Mouse (Mus musculus): Measurements from ENCODE around the gene Faim. TPM values are rescaled to one million over a fixed set of nuclear protein-coding genes. Genes with fewer than 3 reads are reported as not detected.
A peak's percentile ranks its signal among the peaks of the same experiment; 100 is the strongest.

Gene Faim
- total and polyA plus RNA-seq, 3 experiments, result 30.7 to 53.6 TPM; not detected in 1

DNA sequence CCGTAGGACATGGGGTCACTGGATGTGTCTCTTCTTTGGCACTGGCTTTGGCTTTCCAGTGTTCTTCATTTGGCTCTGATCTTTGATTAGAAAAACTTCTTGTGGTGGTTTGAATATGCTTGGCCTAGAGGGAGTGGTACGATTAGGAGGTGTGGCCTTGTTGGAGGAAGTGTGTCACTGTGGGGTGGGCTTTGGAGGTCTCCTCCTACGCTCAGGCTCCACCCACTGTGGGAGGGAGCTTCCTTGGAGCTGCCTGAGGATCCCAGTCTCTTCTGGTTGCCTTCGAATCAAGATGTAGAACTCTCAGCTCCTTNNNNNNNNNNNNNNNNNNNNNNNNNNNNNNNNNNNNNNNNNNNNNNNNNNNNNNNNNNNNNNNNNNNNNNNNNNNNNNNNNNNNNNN, 35.6 kb downstream of the Faim start:
- TF ChIP-seq ZMIZ1 (IDR thresholded peaks at IDR 0.05; ENCODE audit: low read depth, low read length) (no peak), GABPA (IDR thresholded peaks at IDR 0.05; ENCODE audit: low read depth, low read length) (no peak), CTCF (IDR thresholded peaks at IDR 0.05 in 2 of 3, conservative IDR thresholded peaks at IDR 0.05 in 1 of 3; ENCODE audit: control insufficient read depth in 1 of 3, insufficient read depth in 1 of 3, low read depth in 2 of 3, low read length in 3 of 3, poor library complexity in 1 of 3, severe bottlenecking in 1 of 3) (no peak), POLR2AphosphoS2 (IDR thresholded peaks at IDR 0.05; ENCODE audit: low read length) (no peak), GATA1 (IDR thresholded peaks at IDR 0.05; ENCODE audit: low read depth, low read length) (no peak), RCOR1 (IDR thresholded peaks at IDR 0.05; ENCODE audit: low read depth, low read length) (no peak), POLR2AphosphoS5 (IDR thresholded peaks at IDR 0.05; ENCODE audit: borderline replicate concordance, low read depth, low read length) (no peak), JUND (IDR thresholded peaks at IDR 0.05; ENCODE audit: low read depth, low read length) (no peak), RAD21 (IDR thresholded peaks at IDR 0.05; ENCODE audit: low read depth, low read length) (no peak), ZKSCAN1 (IDR thresholded peaks at IDR 0.05; ENCODE audit: low read depth, low read length) (no peak), MAX (IDR thresholded peaks at IDR 0.05; ENCODE audit: low read length) (no peak), CHD2 (IDR thresholded peaks at IDR 0.05; ENCODE audit: low read length) (no peak), BHLHE40 (IDR thresholded peaks at IDR 0.05; ENCODE audit: borderline replicate concordance, low read depth, low read length) (no peak), E2F4 (IDR thresholded peaks at IDR 0.05; ENCODE audit: borderline replicate concordance, low read depth, low read length) (no peak), EP300 (IDR thresholded peaks at IDR 0.05; ENCODE audit: low read depth in 1 of 2, low read length in 2 of 2) (no peak), UBTF (IDR thresholded peaks at IDR 0.05; ENCODE audit: borderline replicate concordance, insufficient read depth, low read depth, low read length) (no peak), KAT2A (conservative IDR thresholded peaks at IDR 0.05; ENCODE audit: low read depth, low read length) (no peak), HCFC1 (IDR thresholded peaks at IDR 0.05; ENCODE audit: low read depth, low read length) (no peak), SIN3A (IDR thresholded peaks at IDR 0.05; ENCODE audit: low read length) (no peak), MAFK (IDR thresholded peaks at IDR 0.05; ENCODE audit: borderline replicate concordance, low read depth, low read length) (no peak)
- Histone ChIP-seq H3K36me3 (ENCODE audit: control insufficient read depth in 1 of 2, insufficient read depth in 2 of 2, low read length in 2 of 2) (no peaks in the 10 kb centered on the region), H3K9ac (ENCODE audit: control insufficient read depth, low read depth, low read length, poor library complexity, severe bottlenecking) (no peak overlapping the region), H3K4me1 (ENCODE audit: control insufficient read depth in 1 of 2, insufficient read depth in 2 of 2, low read length in 2 of 2) (no peaks in the 10 kb centered on the region), H3K79me2 (ENCODE audit: control insufficient read depth, insufficient read depth, low read length, poor library complexity) (no peaks in the 10 kb centered on the region), H3K27me3 (ENCODE audit: control insufficient read depth in 1 of 2, insufficient read depth in 2 of 2, low read length in 2 of 2) (no peaks in the 10 kb centered on the region), H3K27ac (ENCODE audit: control insufficient read depth, low read depth, low read length) (no peak overlapping the region), H3K4me3 (ENCODE audit: control insufficient read depth in 1 of 2, insufficient read depth in 1 of 2, low read depth in 2 of 2, low read length in 2 of 2) (no peak overlapping the region), H3K9me3 (replicated peaks; ENCODE audit: insufficient read depth, low read length) (no peaks in the 10 kb centered on the region)
- DNase-seq (ENCODE audit: low read depth, low spot score), result peak; percentile 32

DNA sequence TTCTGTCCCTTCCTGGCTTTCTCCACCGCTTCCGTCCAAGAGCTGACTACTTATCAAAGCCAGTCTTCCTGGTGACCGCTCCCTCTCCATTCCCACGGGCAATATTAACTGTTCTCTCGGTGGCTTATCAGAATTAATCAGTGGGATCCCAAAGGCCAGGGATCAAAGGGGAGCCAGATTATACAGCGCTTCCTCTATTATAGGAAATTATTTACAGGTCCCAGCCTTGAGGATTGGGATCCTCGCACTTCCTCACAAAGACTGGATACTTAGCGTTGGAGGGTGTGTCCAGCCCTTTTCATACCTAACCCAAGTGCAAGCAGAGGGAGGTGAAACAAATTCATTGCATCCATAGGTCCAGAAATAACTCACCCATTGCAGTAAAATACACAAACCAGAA, 45.9 kb downstream of the Faim start:
- Histone ChIP-seq H3K9ac (ENCODE audit: control insufficient read depth, low read depth, low read length, poor library complexity, severe bottlenecking) (no peak overlapping the region), H3K79me2 (ENCODE audit: control insufficient read depth, insufficient read depth, low read length, poor library complexity) (no peaks in the 10 kb centered on the region), H3K36me3 (ENCODE audit: control insufficient read depth in 1 of 2, insufficient read depth in 2 of 2, low read length in 2 of 2) (no peaks in the 10 kb centered on the region), H3K4me1 (ENCODE audit: control insufficient read depth in 1 of 2, insufficient read depth in 2 of 2, low read length in 2 of 2) (no peaks in the 10 kb centered on the region), H3K27ac (ENCODE audit: control insufficient read depth, low read depth, low read length) (no peak overlapping the region), H3K27me3 (ENCODE audit: control insufficient read depth in 1 of 2, insufficient read depth in 2 of 2, low read length in 2 of 2) (no peaks in the 10 kb centered on the region; a peak in 1 of 4 replicates), H3K9me3 (replicated peaks; ENCODE audit: insufficient read depth, low read length) (no peaks in the 10 kb centered on the region), H3K4me3 (ENCODE audit: control insufficient read depth in 1 of 2, insufficient read depth in 1 of 2, low read depth in 2 of 2, low read length in 2 of 2) (no peak overlapping the region)
- DNase-seq (ENCODE audit: low read depth, low spot score), result no peak
- TF ChIP-seq ETS1 (IDR thresholded peaks at IDR 0.05; ENCODE audit: low read depth, low read length) (no peak), MXI1 (IDR thresholded peaks at IDR 0.05; ENCODE audit: low read depth, low read length) (no peak), MAX (IDR thresholded peaks at IDR 0.05; ENCODE audit: low read length) (no peak), CHD1 (IDR thresholded peaks at IDR 0.05; ENCODE audit: low read depth, low read length) (no peak), GABPA (IDR thresholded peaks at IDR 0.05; ENCODE audit: low read depth, low read length) (no peak), ZNF384 (IDR thresholded peaks at IDR 0.05; ENCODE audit: low read depth, low read length) (no peak), MYC (IDR thresholded peaks at IDR 0.05; ENCODE audit: low read depth, low read length) (no peak), ZC3H11A (IDR thresholded peaks at IDR 0.05; ENCODE audit: low read depth, low read length) (no peak), USF1 (IDR thresholded peaks at IDR 0.05; ENCODE audit: low read depth, low read length) (no peak), RAD21 (IDR thresholded peaks at IDR 0.05; ENCODE audit: low read depth, low read length) (no peak), UBTF (IDR thresholded peaks at IDR 0.05; ENCODE audit: borderline replicate concordance, insufficient read depth, low read depth, low read length) (no peak), USF2 (IDR thresholded peaks at IDR 0.05; ENCODE audit: borderline replicate concordance in 1 of 2, insufficient read depth in 1 of 2, low read depth in 1 of 2, low read length in 2 of 2) (no peak), TCF12 (IDR thresholded peaks at IDR 0.05; ENCODE audit: low read depth, low read length) (no peak), NELFE (IDR thresholded peaks at IDR 0.05; ENCODE audit: low read depth, low read length) (no peak), TAL1 (IDR thresholded peaks at IDR 0.05; ENCODE audit: low read length) (no peak)
